In genomic region chr10:3451930-3452329, GRCm38 (mm10) we compare ENCODE assay signal across 30 mouse cellular contexts.
DNase-seq lines count a peak whose midpoint lies in the region; ATAC-seq and TF ChIP-seq lines count a peak whose summit lies in the region.
"Had no signal": no experiment of that assay in that cellular context is flagged by ENCODE, and none has a peak within 500 bp of the region (broad histone marks: within the 10 kb centered on the region; RNA-seq: fewer than 3 reads in every experiment).

No protein-coding gene starts in this region.

- no peaks in the 10 kb centered on the region for H3K36me3 ChIP-seq in forebrain, embryonic 14.5 days (ENCODE audit: control insufficient read depth, insufficient read depth, low read length)
- no peaks in the 10 kb centered on the region for H3K36me3 ChIP-seq in forebrain, embryonic 13.5 days (ENCODE audit: poor library complexity, severe bottlenecking)
- no peaks in the 10 kb centered on the region for H3K36me3 ChIP-seq in lung, embryonic 15.5 days
- H3K36me3 ChIP-seq in neural tube, embryonic 13.5 days = no peaks in the 10 kb centered on the region
- H3K36me3 ChIP-seq: embryonic facial prominence, embryonic 10.5 days; embryonic facial prominence, embryonic 15.5 days; limb, embryonic 10.5 days; limb, embryonic 15.5 days; liver, embryonic 13.5 days; midbrain, embryonic 13.5 days had no signal

- ATAC-seq in forebrain, embryonic 14.5 days = peak; percentile 18; the same call in 1 of the 2 replicates
- no peak for ATAC-seq in forebrain, embryonic 13.5 days
- ATAC-seq in lung, embryonic 15.5 days (ENCODE audit: borderline replicate concordance, extremely low read depth, low FRiP score, low TSS enrichment) = no peak
- 0 out of 2 replicates have a peak, but pooled peaks have one; percentile 54 for ATAC-seq in neural tube, embryonic 13.5 days (ENCODE audit: low read depth)
- ATAC-seq: activated CD4-positive, CD25-positive, alpha-beta regulatory T cell, adult 4 months; intestine, embryonic 16.5 days; midbrain, embryonic 13.5 days had no signal

- no peak overlapping the region for H3K4me2 ChIP-seq in forebrain, embryonic 14.5 days (ENCODE audit: low read length)
- H3K4me2 ChIP-seq in forebrain, embryonic 13.5 days = no peak overlapping the region
- no peak overlapping the region for H3K4me2 ChIP-seq in lung, embryonic 15.5 days
- no peak overlapping the region for H3K4me2 ChIP-seq in neural tube, embryonic 13.5 days
- H3K4me2 ChIP-seq: embryonic facial prominence, embryonic 15.5 days; limb, embryonic 15.5 days; liver, embryonic 13.5 days; midbrain, embryonic 13.5 days had no signal

- no peak overlapping the region for H3K9ac ChIP-seq in forebrain, embryonic 14.5 days (ENCODE audit: low read length)
- no peak overlapping the region for H3K9ac ChIP-seq in forebrain, embryonic 13.5 days
- H3K9ac ChIP-seq in lung, embryonic 15.5 days = no peak overlapping the region
- H3K9ac ChIP-seq in neural tube, embryonic 13.5 days = no peak overlapping the region
- H3K9ac ChIP-seq: embryonic facial prominence, embryonic 15.5 days; limb, embryonic 15.5 days; liver, embryonic 13.5 days; midbrain, embryonic 13.5 days had no signal

- H3K9me3 ChIP-seq in forebrain, embryonic 14.5 days (replicated peaks; ENCODE audit: control insufficient read depth, low read length) = no peaks in the 10 kb centered on the region
- no peaks in the 10 kb centered on the region for H3K9me3 ChIP-seq in forebrain, embryonic 13.5 days (replicated peaks)
- no peaks in the 10 kb centered on the region for H3K9me3 ChIP-seq in lung, embryonic 15.5 days
- no peaks in the 10 kb centered on the region for H3K9me3 ChIP-seq in neural tube, embryonic 13.5 days
- H3K9me3 ChIP-seq: embryonic facial prominence, embryonic 10.5 days; embryonic facial prominence, embryonic 15.5 days; limb, embryonic 10.5 days; limb, embryonic 15.5 days; liver, embryonic 13.5 days; midbrain, embryonic 13.5 days had no signal

- DNase-seq in forebrain, embryonic 14.5 days (ENCODE audit: low spot score) = no peak
- no peak for DNase-seq in lung, postnatal 10 days
- no peak for DNase-seq in neural tube, embryonic 10.5 days (ENCODE audit: extremely low spot score, low spot score)
- DNase-seq in left cerebral cortex, adult 2 months (ENCODE audit: extremely low spot score in 1 of 2, low spot score in 2 of 2) = no peak
- DNase-seq: adrenal gland, adult 2 months; adrenal gland, postnatal 36 days; cerebellum, adult 2 months; cerebellum, postnatal 14 days; gastrocnemius, postnatal 10 days; heart, postnatal 14 days; kidney, adult 8-10 months; layer of hippocampus, postnatal 36 days; liver, embryonic 13.5 days; lung, adult 18-20 months; retina, postnatal 1 day; right cerebral cortex, postnatal 14 days; thymus, postnatal 14 days had no signal

- no peaks in the 10 kb centered on the region for H3K27me3 ChIP-seq in forebrain, embryonic 14.5 days (replicated peaks; ENCODE audit: control insufficient read depth, insufficient read depth, low read length)
- no peaks in the 10 kb centered on the region for H3K27me3 ChIP-seq in forebrain, embryonic 13.5 days
- no peaks in the 10 kb centered on the region for H3K27me3 ChIP-seq in lung, embryonic 15.5 days
- H3K27me3 ChIP-seq in neural tube, embryonic 13.5 days = no peaks in the 10 kb centered on the region
- H3K27me3 ChIP-seq: CH12.LX; embryonic facial prominence, embryonic 15.5 days; limb, embryonic 15.5 days; liver, embryonic 13.5 days; midbrain, embryonic 13.5 days had no signal

- H3K4me3 ChIP-seq in forebrain, embryonic 14.5 days (ENCODE audit: low read depth, low read length) = no peak overlapping the region
- H3K4me3 ChIP-seq in forebrain, embryonic 13.5 days = no peak overlapping the region
- H3K4me3 ChIP-seq in lung, embryonic 15.5 days = no peak overlapping the region
- H3K4me3 ChIP-seq in neural tube, embryonic 13.5 days = no peak overlapping the region
- no peak overlapping the region for H3K4me3 ChIP-seq in left cerebral cortex, adult 2 months
- H3K4me3 ChIP-seq: embryonic facial prominence, embryonic 10.5 days; embryonic facial prominence, embryonic 15.5 days; limb, embryonic 10.5 days; limb, embryonic 15.5 days; liver, embryonic 13.5 days; midbrain, embryonic 13.5 days had no signal

- no peak overlapping the region for H3K27ac ChIP-seq in forebrain, embryonic 14.5 days (ENCODE audit: low read depth, low read length)
- no peak overlapping the region for H3K27ac ChIP-seq in forebrain, embryonic 13.5 days
- peak overlapping the region; percentile 69 for H3K27ac ChIP-seq in lung, embryonic 15.5 days
- H3K27ac ChIP-seq in neural tube, embryonic 13.5 days (replicated peaks) = no peak overlapping the region
- H3K27ac ChIP-seq in left cerebral cortex, adult 2 months = no peak overlapping the region
- H3K27ac ChIP-seq: embryonic facial prominence, embryonic 10.5 days; embryonic facial prominence, embryonic 15.5 days; kidney, postnatal 0 days; limb, embryonic 10.5 days; limb, embryonic 15.5 days; liver, embryonic 13.5 days; macrophage; midbrain, embryonic 13.5 days had no signal

- H3K4me1 ChIP-seq in forebrain, embryonic 14.5 days (ENCODE audit: control insufficient read depth, insufficient read depth, low read length) = no peaks in the 10 kb centered on the region
- no peaks in the 10 kb centered on the region for H3K4me1 ChIP-seq in forebrain, embryonic 13.5 days
- H3K4me1 ChIP-seq in lung, embryonic 15.5 days = peaks cover 14% of the 10 kb centered on the region
- H3K4me1 ChIP-seq in neural tube, embryonic 13.5 days (replicated peaks) = peaks cover 10% of the 10 kb centered on the region
- H3K4me1 ChIP-seq: embryonic facial prominence, embryonic 10.5 days; embryonic facial prominence, embryonic 15.5 days; limb, embryonic 10.5 days; limb, embryonic 15.5 days; liver, embryonic 13.5 days; midbrain, embryonic 13.5 days had no signal

- intact Hi-C loops in left cerebral cortex, adult 2 months (cut with DNase I) = no loop called here

- 66% methylated on average over 4 of the region's 4 CpGs for WGBS in forebrain, embryonic 14.5 days
- 73% methylated on average over 4 of the region's 4 CpGs for WGBS in forebrain, embryonic 13.5 days
- WGBS in lung, embryonic 15.5 days = 76% methylated on average over 4 of the region's 4 CpGs
- 55% methylated on average over 4 of the region's 4 CpGs for WGBS in neural tube, embryonic 13.5 days

- TF ChIP-seq CTCF in left cerebral cortex, adult 2 months (IDR thresholded peaks at IDR 0.05) = no peak

Comparison
In these comparisons a context has a peak if more than half of its experiments do, and no peak if none do; other contexts are left out.
1. ATAC-seq: peak in forebrain, embryonic 14.5 days (single experiment) and neural tube, embryonic 13.5 days (single experiment); none in forebrain, embryonic 13.5 days (single experiment) and lung, embryonic 15.5 days (single experiment).